Mouse (Mus musculus) forebrain, embryonic 10.5 days (tissue): ENCODE measurements at regions not wholly inside any gene's neighbourhood (a gene's known extent, or its start where the extent isn't known, plus 50 kb on each side); places are given as distances from the start of the nearest gene placed in this dataset.

Experiments used
- DNase-seq: peaks from one replicate; pipeline ENCODE4 v3.0.0-alpha.2; 2017; ENCODE audit warnings: low spot score; ENCODE audit errors: extremely low spot score
- H3K27ac ChIP-seq: fragments of 300-500 bp; sonication (generic); 2 replicates; pipeline ENCODE4 v1.5.1; 2016; ENCODE audit warnings: mild to moderate bottlenecking
- H3K27me3 ChIP-seq: fragments of 300-500 bp; sonication (generic); 2 replicates; pipeline ENCODE4 v1.6.1; 2016; ENCODE audit warnings: mild to moderate bottlenecking; ENCODE audit not compliant: poor library complexity, severe bottlenecking
- H3K36me3 ChIP-seq: fragments of 300-500 bp; sonication (generic); replicated peaks from 2 replicates; pipeline ENCODE4 v1.6.1; 2016; ENCODE audit warnings: mild to moderate bottlenecking, moderate library complexity
- H3K4me1 ChIP-seq: fragments of 300-500 bp; sonication (generic); 2 replicates; pipeline ENCODE4 v1.6.1; 2016
- H3K4me3 ChIP-seq: fragments of 300-500 bp; sonication (generic); 2 replicates; pipeline ENCODE4 v1.5.1; 2016; ENCODE audit warnings: mild to moderate bottlenecking, moderate library complexity
- H3K9me3 ChIP-seq: fragments of 300-500 bp; sonication (generic); 2 replicates; pipeline ENCODE4 v1.6.1; 2016; ENCODE audit warnings: mild to moderate bottlenecking, moderate library complexity
- WGBS: fragments of 180-500 bp; shearing (Covaris S2); methylation state at CpG from one replicate; pipeline ENCODE4 v1.1.7; 2016; 5-methylcytosine and 5-hydroxymethylcytosine counted together

- Histone ChIP-seq H3K27me3 (no peaks in the 10 kb centered on the region), H3K27ac (no peak overlapping the region), H3K4me3 (no peak overlapping the region), H3K4me1 (0 out of 2 replicates have a peak, but pooled peaks cover 3% of the 10 kb centered on the region), H3K9me3 (no peaks in the 10 kb centered on the region), H3K36me3 (no peaks in the 10 kb centered on the region)
- no peak for DNase-seq
- 89% methylated on average over 1 of the region's 1 CpGs for WGBS
Observed at GRCm38 (mm10) chr12:12488090-12488489, 226.2 kb downstream of the Fam49a start.

DNA sequence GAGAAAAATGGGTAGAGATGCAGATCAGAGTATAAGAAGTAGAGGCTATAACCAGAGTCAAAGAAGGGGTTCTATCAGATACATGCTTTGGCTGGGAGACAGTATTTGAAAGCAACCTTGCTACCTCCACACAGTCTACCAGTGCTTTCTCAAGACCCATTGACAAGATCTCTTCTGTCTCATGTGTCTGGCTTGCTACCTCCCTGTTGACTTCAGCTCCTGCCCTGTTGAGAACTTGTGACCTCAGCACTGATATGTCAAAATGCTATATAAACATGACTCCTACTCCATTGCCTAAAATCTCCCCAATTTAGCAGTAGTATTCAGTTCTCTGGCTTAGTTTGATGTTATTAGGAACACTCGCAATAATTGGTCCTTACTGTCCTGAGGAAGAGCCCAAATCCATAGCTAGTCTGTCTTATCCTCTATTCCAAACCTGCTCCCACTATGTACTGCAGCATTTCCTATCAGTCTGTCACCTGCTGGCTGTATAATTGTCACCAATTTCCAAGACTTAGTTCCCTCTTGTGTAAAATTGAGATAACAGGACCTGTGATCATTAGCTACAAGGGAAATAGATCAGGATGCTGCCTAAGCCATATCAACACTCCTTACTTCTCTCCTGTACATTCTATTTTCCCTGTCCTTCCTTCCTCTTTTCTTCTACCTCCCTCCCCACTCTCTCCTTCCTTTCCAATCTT, 224.9 kb downstream of the Fam49a start:
- H3K4me1 ChIP-seq: 0 out of 2 replicates have a peak, but pooled peaks cover 3% of the 10 kb centered on the region
- H3K27ac ChIP-seq: no peak overlapping the region
- no peak overlapping the region for H3K4me3 ChIP-seq
- H3K36me3 ChIP-seq: no peaks in the 10 kb centered on the region
- no peaks in the 10 kb centered on the region for H3K27me3 ChIP-seq
- no peaks in the 10 kb centered on the region for H3K9me3 ChIP-seq
- DNase-seq: no peak
- WGBS: 80% methylated on average over 1 of the region's 1 CpGs

GRCm38 (mm10) chr12:12484921-12485680, 223.2 kb downstream of the Fam49a start:
- Histone ChIP-seq H3K27me3 (no peaks in the 10 kb centered on the region), H3K9me3 (no peaks in the 10 kb centered on the region), H3K4me3 (no peak overlapping the region), H3K27ac (no peak overlapping the region), H3K4me1 (0 out of 2 replicates have a peak, but pooled peaks cover 3% of the 10 kb centered on the region), H3K36me3 (no peaks in the 10 kb centered on the region)
- WGBS: 85% methylated on average over 9 of the region's 9 CpGs
- DNase-seq: no peak

DNA sequence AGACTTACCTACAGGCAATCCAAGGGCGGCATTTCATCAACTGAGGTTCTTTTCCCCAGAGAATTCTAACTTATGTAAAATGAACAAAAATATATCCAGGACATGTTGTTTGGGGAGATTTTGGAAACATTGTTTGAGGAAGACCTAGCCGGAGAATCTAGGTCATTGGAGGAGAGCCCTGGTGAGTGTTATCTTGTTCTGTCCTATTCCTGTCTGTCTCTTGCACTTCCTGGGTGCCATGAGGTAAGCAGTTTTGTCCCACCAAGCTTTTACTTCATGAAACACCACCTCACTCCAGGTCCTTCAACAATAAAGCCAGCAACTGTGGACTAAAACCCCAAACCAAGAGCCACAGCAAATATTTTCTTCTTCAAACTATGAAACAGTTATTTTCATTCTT, 218.5 kb downstream of the Fam49a start:
- H3K27me3 ChIP-seq: no peaks in the 10 kb centered on the region
- no peaks in the 10 kb centered on the region for H3K9me3 ChIP-seq
- H3K27ac ChIP-seq: no peak overlapping the region
- H3K4me3 ChIP-seq: no peak overlapping the region
- 96% methylated on average over 2 of the region's 2 CpGs for WGBS
- H3K4me1 ChIP-seq: 0 out of 2 replicates have a peak, but pooled peaks cover 3% of the 10 kb centered on the region
- no peaks in the 10 kb centered on the region for H3K36me3 ChIP-seq
- DNase-seq: no peak

DNA sequence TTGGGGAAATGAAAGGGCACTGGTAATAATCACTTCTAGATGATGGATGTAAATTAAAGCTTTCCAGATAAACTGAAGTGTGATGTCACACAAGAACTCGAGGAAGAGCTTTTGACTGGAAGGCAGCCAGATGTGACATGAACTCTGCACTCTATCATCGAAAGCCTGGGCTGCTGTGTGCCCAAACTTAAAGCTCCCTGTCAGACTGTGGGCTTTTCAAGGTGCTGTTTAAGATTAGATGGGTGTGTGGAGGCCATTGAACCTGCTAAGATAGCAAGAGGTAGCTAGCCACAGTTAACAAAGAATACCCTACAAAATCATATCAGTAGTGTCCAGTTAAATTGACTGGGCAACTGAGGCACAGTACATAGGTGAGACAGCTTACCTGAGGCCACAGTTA, 190.1 kb downstream of the Fam49a start:
- Histone ChIP-seq H3K4me1 (no peaks in the 10 kb centered on the region), H3K27me3 (no peaks in the 10 kb centered on the region), H3K36me3 (no peaks in the 10 kb centered on the region), H3K4me3 (no peak overlapping the region), H3K9me3 (no peaks in the 10 kb centered on the region), H3K27ac (no peak overlapping the region)
- 83% methylated on average over 2 of the region's 2 CpGs for WGBS
- no peak for DNase-seq

DNA sequence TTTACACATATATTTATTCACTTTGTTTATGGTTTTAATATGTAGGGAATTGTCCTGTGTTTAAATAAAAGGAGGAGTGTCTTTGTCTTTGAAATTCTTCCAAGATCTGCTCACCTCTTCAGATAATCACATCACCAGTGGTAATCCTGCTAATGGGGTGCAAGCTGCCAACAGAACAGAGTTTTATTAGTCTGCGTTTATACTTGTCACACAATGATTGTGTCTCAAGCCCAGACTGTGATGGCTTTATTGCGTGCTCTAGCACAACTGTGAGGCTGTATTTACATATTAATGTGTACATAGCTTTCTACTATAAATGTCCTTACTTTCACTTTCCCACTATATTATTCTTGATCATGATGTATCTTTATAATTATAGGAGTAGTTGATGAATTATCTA, 184.8 kb downstream of the Fam49a start:
- 82% methylated on average over 2 of the region's 2 CpGs for WGBS

GRCm38 (mm10) chr12:12446281-12446680, 184.3 kb downstream of the Fam49a start:
- H3K27me3 ChIP-seq: no peaks in the 10 kb centered on the region
- no peaks in the 10 kb centered on the region for H3K36me3 ChIP-seq
- no peak overlapping the region for H3K27ac ChIP-seq
- no peaks in the 10 kb centered on the region for H3K4me1 ChIP-seq
- DNase-seq: no peak
- WGBS: 91% methylated on average over 3 of the region's 3 CpGs
- H3K9me3 ChIP-seq: no peaks in the 10 kb centered on the region
- no peak overlapping the region for H3K4me3 ChIP-seq

More for the DNA sequence above, 184.8 kb downstream of the Fam49a start:
- Histone ChIP-seq H3K36me3 (no peaks in the 10 kb centered on the region), H3K4me1 (no peaks in the 10 kb centered on the region), H3K27me3 (no peaks in the 10 kb centered on the region), H3K27ac (no peak overlapping the region), H3K9me3 (no peaks in the 10 kb centered on the region), H3K4me3 (no peak overlapping the region)
- no peak for DNase-seq

DNA sequence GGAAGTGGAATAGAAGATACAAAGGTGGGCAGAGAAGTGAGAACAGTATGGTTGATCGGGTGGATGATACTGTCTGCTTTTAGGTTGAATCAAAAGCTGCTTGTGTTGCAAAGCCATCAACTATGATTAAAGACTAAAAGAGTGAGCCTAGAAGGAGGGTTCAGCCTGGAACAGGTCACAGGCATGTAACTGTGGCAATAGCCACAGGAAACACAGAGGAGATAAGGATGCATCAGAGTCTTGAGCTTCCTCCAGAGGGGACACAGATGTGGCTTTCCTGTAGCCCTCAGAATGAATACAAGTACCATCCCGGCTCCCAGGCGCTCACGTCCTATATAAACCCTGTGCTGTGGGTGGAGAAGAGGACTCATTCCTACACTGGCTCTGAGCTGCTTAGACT, 180.9 kb downstream of the Fam49a start:
- WGBS: 91% methylated on average over 4 of the region's 4 CpGs
- no peak for DNase-seq
- no peaks in the 10 kb centered on the region for H3K36me3 ChIP-seq

DNA sequence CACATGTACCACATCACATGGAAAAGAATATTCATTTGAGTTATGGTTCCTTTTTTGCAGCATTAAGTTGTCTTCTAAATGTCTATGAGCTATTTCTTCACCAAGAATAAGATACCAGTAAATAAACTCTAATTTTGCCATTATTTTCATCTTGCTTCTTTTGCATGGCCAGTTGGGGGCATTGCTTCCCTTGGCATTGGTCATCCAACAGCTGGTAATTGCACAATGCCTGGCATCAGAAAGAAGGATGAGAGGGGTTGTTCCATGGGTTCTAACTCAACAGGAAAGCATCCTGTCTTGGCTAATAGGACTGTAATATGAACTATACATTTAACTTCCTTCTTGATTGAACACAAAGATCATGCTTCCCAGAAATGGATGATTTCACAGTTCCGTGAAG, 174.4 kb downstream of the Fam49a start:
- no peak for DNase-seq
- H3K36me3 ChIP-seq: no peaks in the 10 kb centered on the region
- WGBS: 100% methylated on average over 1 of the region's 1 CpGs
- no peaks in the 10 kb centered on the region for H3K27me3 ChIP-seq
- H3K27ac ChIP-seq: no peak overlapping the region
- no peak overlapping the region for H3K4me3 ChIP-seq
- H3K9me3 ChIP-seq: no peaks in the 10 kb centered on the region
- H3K4me1 ChIP-seq: no peaks in the 10 kb centered on the region

More for the DNA sequence above, 180.9 kb downstream of the Fam49a start:
- Histone ChIP-seq H3K9me3 (no peaks in the 10 kb centered on the region), H3K4me1 (no peaks in the 10 kb centered on the region), H3K27ac (no peak overlapping the region), H3K27me3 (no peaks in the 10 kb centered on the region), H3K4me3 (no peak overlapping the region)

GRCm38 (mm10) chr12:12432597-12432996, 170.7 kb downstream of the Fam49a start:
- DNase-seq: no peak
- WGBS: 85% methylated on average over 1 of the region's 1 CpGs

More at GRCm38 (mm10) chr12:12432597-12432996, 170.7 kb downstream of the Fam49a start:
- no peaks in the 10 kb centered on the region for H3K36me3 ChIP-seq
- H3K4me3 ChIP-seq: no peak overlapping the region
- H3K27me3 ChIP-seq: no peaks in the 10 kb centered on the region
- H3K27ac ChIP-seq: no peak overlapping the region
- H3K9me3 ChIP-seq: no peaks in the 10 kb centered on the region
- no peaks in the 10 kb centered on the region for H3K4me1 ChIP-seq
